In genomic region chr6:127887511-127888421, GRCm38 (mm10) we compare ENCODE assay signal across 8 mouse cellular contexts. TPM values are rescaled to one million over a fixed set of nuclear protein-coding genes. Genes with fewer than 3 reads are reported as not detected.
DNase-seq lines count a peak whose midpoint lies in the region; ATAC-seq lines count a peak whose summit lies in the region.

Gene Tspan11, plus strand, starts transcription at chr6:127887589.

- peaks cover 37% of the 10 kb centered on the region; the same call in 1 of the 2 replicates for H3K4me1 ChIP-seq in hindbrain, embryonic 14.5 days (replicated peaks; ENCODE audit: control insufficient read depth, insufficient read depth, low read length)
- no peaks in the 10 kb centered on the region for H3K4me1 ChIP-seq in liver, embryonic 16.5 days (ENCODE audit: control insufficient read depth, low read depth, low read length)

- H3K4me3 ChIP-seq in hindbrain, embryonic 14.5 days (replicated peaks; ENCODE audit: low read length) = peak within 1 kb of the TSS; percentile 40
- H3K4me3 ChIP-seq in liver, embryonic 16.5 days (ENCODE audit: low read depth, low read length) = peak within 1 kb of the TSS; percentile 15; the same call in 1 of the 2 replicates

- DNase-seq in cerebellum, postnatal 25 days = peak; percentile 43 to 56
- DNase-seq in cerebellum, adult 9-11 months = no peak
- DNase-seq in adrenal gland, adult 8-10 months = peak; percentile 24
- peak; percentile 46 to 52 for DNase-seq in frontal cortex, postnatal 10 days (ENCODE audit: low spot score in 2 of 2)
- peak; percentile 68 for DNase-seq in hindbrain, embryonic 14.5 days (ENCODE audit: low spot score)
- DNase-seq in ovary, postnatal 14 days (ENCODE audit: low spot score) = peak; percentile 22
- no peak for DNase-seq in adipocyte (ENCODE audit: low spot score)

- peak within 1 kb of the TSS; percentile 64 for H3K9ac ChIP-seq in hindbrain, embryonic 14.5 days
- H3K9ac ChIP-seq in liver, embryonic 16.5 days (ENCODE audit: low read depth, low read length) = no peak within 1 kb of the TSS

- H3K36me3 ChIP-seq in hindbrain, embryonic 14.5 days (replicated peaks; ENCODE audit: control insufficient read depth, insufficient read depth) = no peaks in the 10 kb centered on the region
- H3K36me3 ChIP-seq in liver, embryonic 16.5 days (ENCODE audit: control insufficient read depth, insufficient read depth) = no peaks in the 10 kb centered on the region

- H3K27me3 ChIP-seq in hindbrain, embryonic 14.5 days (ENCODE audit: control insufficient read depth, insufficient read depth, low read length) = no peaks in the 10 kb centered on the region
- peaks cover 20% of the 10 kb centered on the region for H3K27me3 ChIP-seq in liver, embryonic 16.5 days (ENCODE audit: control insufficient read depth, insufficient read depth, low read depth, low read length)

- peak; percentile 84 for ATAC-seq in hindbrain, embryonic 14.5 days (ENCODE audit: low FRiP score)
- no peak for ATAC-seq in liver, embryonic 16.5 days (ENCODE audit: low read depth)

- peak within 1 kb of the TSS; percentile 68 for H3K4me2 ChIP-seq in hindbrain, embryonic 14.5 days (replicated peaks)
- H3K4me2 ChIP-seq in liver, embryonic 16.5 days (ENCODE audit: low read depth, low read length) = peak within 1 kb of the TSS; percentile 27; the same call in 1 of the 2 replicates

- H3K27ac ChIP-seq in hindbrain, embryonic 14.5 days = peak within 1 kb of the TSS; percentile 73
- H3K27ac ChIP-seq in liver, embryonic 16.5 days (ENCODE audit: low read length) = no peak within 1 kb of the TSS

- H3K9me3 ChIP-seq in hindbrain, embryonic 14.5 days (ENCODE audit: control insufficient read depth, low read length) = no peaks in the 10 kb centered on the region
- H3K9me3 ChIP-seq in liver, embryonic 16.5 days (replicated peaks; ENCODE audit: control insufficient read depth, low read length) = no peaks in the 10 kb centered on the region

- WGBS in hindbrain, embryonic 14.5 days = under 1% methylated on average over 36 of the region's 36 CpGs
- WGBS in liver, embryonic 16.5 days (ENCODE audit: insufficient replicate concordance) = 9% methylated on average over 36 of the region's 36 CpGs

RNA-seq across cellular contexts. Expression of gene Tspan11, which starts in this region (rescaled TPM):
- total RNA-seq in adrenal gland, adult 8-10 months (2022) = 10 to 100 TPM in 2 of 4 experiments, 1 to 10 TPM in 2; 7.3 to 21.2 (median 12.3) TPM
- 4.2 and 5.6 TPM in 2 replicates for polyA plus RNA-seq in hindbrain, embryonic 14.5 days (2014; fragmentation: Nextera tagmentation; extraction: Ambion mirVana)
- 0.13 and 0.41 TPM in 2 replicates for polyA plus RNA-seq in liver, embryonic 16.5 days (2015; fragmentation: Nextera tagmentation; extraction: Ambion mirVana)

Comparison
In these comparisons a context has a peak if more than half of its experiments do, and no peak if none do; other contexts are left out.
1. DNase-seq: peak in cerebellum, postnatal 25 days (2 of 2), adrenal gland, adult 8-10 months (single experiment), frontal cortex, postnatal 10 days (2 of 2), hindbrain, embryonic 14.5 days (single experiment) and ovary, postnatal 14 days (single experiment); none in cerebellum, adult 9-11 months (single experiment) and adipocyte (single experiment).